Mouse (Mus musculus) lung, adult 2 months (tissue): ENCODE results near the gene Neurl1b.

Experiments
- CTCF ChIP-seq: fragments of 200-500 bp; IDR thresholded peaks from 2 replicates; pipeline ENCODE4 v1.5.1; 2011; ENCODE audit warnings: mild to moderate bottlenecking, low read length, control low read depth; ENCODE audit not compliant: insufficient read depth
- POLR2A ChIP-seq: fragments of 200-500 bp; IDR thresholded peaks from 2 replicates; pipeline ENCODE4 v1.6.1; 2011; ENCODE audit warnings: low read depth, mild to moderate bottlenecking, control low read depth, low read length, borderline replicate concordance; ENCODE audit errors: extremely low read depth

DNA sequence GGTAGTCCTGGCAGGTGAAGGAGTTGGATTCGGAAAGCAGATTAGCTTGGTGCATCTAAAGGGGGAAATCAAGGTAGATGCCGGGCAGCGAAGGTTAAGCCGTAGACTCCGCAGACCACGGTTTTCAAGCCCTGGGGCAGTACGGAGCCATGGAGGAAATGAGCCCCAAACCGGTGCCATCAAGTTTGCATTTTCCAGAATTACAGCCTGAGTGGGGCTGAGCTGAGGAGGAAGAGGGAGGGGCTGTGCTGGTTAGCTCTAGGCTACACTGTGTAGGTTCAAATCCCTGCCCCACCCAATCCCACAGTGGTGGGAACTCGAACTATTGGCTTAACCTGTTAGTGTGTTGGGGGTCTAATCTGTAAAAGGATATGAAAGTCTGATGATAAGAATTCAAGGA lies 49.9 kb downstream of the Neurl1b start:
- TF ChIP-seq CTCF (no peak), POLR2A (no peak)
